Mouse (Mus musculus): ENCODE measurements around the gene Fam83f. TPM values are rescaled to one million over a fixed set of nuclear protein-coding genes. Genes with fewer than 3 reads are reported as not detected.

Gene Fam83f
- polyA plus RNA-seq, 1 experiment = 0.01 TPM

DNA sequence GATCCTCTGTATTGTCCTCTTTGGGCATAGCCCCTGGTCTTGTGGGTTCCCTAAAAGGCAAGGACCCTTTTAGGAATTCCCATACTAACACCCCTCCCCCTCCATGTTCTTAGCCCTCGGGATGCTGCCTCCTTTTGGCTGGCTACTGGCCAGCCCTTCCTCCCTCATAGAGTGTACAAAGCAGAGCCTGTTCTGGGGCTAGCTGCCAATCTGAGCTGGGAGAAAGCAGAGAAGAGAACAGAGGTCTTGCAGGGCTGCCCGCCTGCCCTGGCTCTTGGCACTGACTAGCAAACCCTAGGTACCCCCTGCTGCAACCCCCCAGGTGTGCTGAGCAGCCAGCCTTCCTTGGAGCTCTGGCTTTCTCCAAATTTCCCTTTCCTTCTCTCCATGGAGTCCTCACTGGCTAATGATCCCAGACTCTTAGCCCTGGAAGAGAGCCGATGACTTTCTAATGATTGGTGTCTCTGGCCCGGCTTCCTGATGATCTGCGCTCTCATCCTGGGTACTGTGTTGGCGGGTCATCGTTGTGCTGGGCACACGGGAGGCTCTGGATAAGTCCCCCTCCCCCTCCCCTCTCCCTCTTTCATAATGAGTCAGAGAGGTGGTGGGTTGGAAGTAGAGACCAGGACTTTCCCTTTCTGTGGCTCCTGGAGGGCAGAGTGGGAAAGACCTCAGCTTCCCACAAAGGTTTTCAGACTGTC lies 8.0 kb downstream of the Fam83f start:
- H3K27me3 ChIP-seq (ENCODE audit: control insufficient read depth, insufficient read depth, insufficient read length) = no peaks in the 10 kb centered on the region
- no peaks in the 10 kb centered on the region for H3K36me3 ChIP-seq (ENCODE audit: control insufficient read depth, insufficient read depth)
- no peak overlapping the region for H3ac ChIP-seq (ENCODE audit: control insufficient read depth, insufficient read length, low read depth)
- H3K79me3 ChIP-seq (ENCODE audit: low read depth) = no peaks in the 10 kb centered on the region
- H3K4me3 ChIP-seq (ENCODE audit: insufficient read depth, poor library complexity, severe bottlenecking) = no peak overlapping the region
- no peaks in the 10 kb centered on the region for H3K79me2 ChIP-seq (ENCODE audit: control insufficient read depth, insufficient read depth)
- TF ChIP-seq FOSL1 (IDR thresholded peaks at IDR 0.05; ENCODE audit: insufficient read depth, low read length, poor library complexity, severe bottlenecking) (no peak), CTCF (IDR thresholded peaks at IDR 0.05; ENCODE audit: control insufficient read depth, insufficient read depth, insufficient read length) (no peak), MYOG (IDR thresholded peaks at IDR 0.05; ENCODE audit: control insufficient read depth, extremely low read depth, insufficient read length) (no peak), MAX (IDR thresholded peaks at IDR 0.05) (no peak), USF1 (IDR thresholded peaks at IDR 0.05; ENCODE audit: low read depth) (no peak), CEBPB (IDR thresholded peaks at IDR 0.05; ENCODE audit: low read depth) (no peak), MYOD1 (IDR thresholded peaks at IDR 0.05; ENCODE audit: control insufficient read depth, insufficient read length, low read depth) (no peak)

- H3K4me3 ChIP-seq (ENCODE audit: insufficient read depth, poor library complexity, severe bottlenecking) = no peak overlapping the region
- TF ChIP-seq MYOD1 (IDR thresholded peaks at IDR 0.05; ENCODE audit: control insufficient read depth, insufficient read length, low read depth) (no peak), CTCF (IDR thresholded peaks at IDR 0.05; ENCODE audit: control insufficient read depth, insufficient read depth, insufficient read length) (no peak), FOSL1 (IDR thresholded peaks at IDR 0.05; ENCODE audit: insufficient read depth, low read length, poor library complexity, severe bottlenecking) (no peak), CEBPB (IDR thresholded peaks at IDR 0.05; ENCODE audit: low read depth) (no peak), MAX (IDR thresholded peaks at IDR 0.05) (no peak), MYOG (IDR thresholded peaks at IDR 0.05; ENCODE audit: control insufficient read depth, extremely low read depth, insufficient read length) (no peak)
- H3K27me3 ChIP-seq (ENCODE audit: control insufficient read depth, insufficient read depth, insufficient read length) = peaks cover 7% of the 10 kb centered on the region
- no peaks in the 10 kb centered on the region for H3K79me3 ChIP-seq (ENCODE audit: low read depth)
- no peak overlapping the region for H3ac ChIP-seq (ENCODE audit: control insufficient read depth, insufficient read length, low read depth)
- no peaks in the 10 kb centered on the region for H3K36me3 ChIP-seq (ENCODE audit: control insufficient read depth, insufficient read depth)
- no peaks in the 10 kb centered on the region for H3K79me2 ChIP-seq (ENCODE audit: control insufficient read depth, insufficient read depth)
Measured at GRCm38 (mm10) chr15:80680347-80681030, 8.8 kb downstream of the Fam83f start.

- Histone ChIP-seq H3K27me3 (ENCODE audit: control insufficient read depth, insufficient read depth, insufficient read length) (peaks cover 15% of the 10 kb centered on the region), H3K79me2 (ENCODE audit: control insufficient read depth, insufficient read depth) (no peaks in the 10 kb centered on the region), H3K4me3 (ENCODE audit: insufficient read depth, poor library complexity, severe bottlenecking) (no peak overlapping the region), H3K36me3 (ENCODE audit: control insufficient read depth, insufficient read depth) (no peaks in the 10 kb centered on the region), H3K79me3 (ENCODE audit: low read depth) (no peaks in the 10 kb centered on the region), H3ac (ENCODE audit: control insufficient read depth, insufficient read length, low read depth) (no peak overlapping the region)
- no peak for TF ChIP-seq CEBPB (IDR thresholded peaks at IDR 0.05; ENCODE audit: low read depth)
- TF ChIP-seq MYOD1 (IDR thresholded peaks at IDR 0.05; ENCODE audit: control insufficient read depth, insufficient read length, low read depth) = no peak
- no peak for TF ChIP-seq MYOG (IDR thresholded peaks at IDR 0.05; ENCODE audit: control insufficient read depth, extremely low read depth, insufficient read length)
- no peak for TF ChIP-seq MAX (IDR thresholded peaks at IDR 0.05)
- no peak for TF ChIP-seq USF1 (IDR thresholded peaks at IDR 0.05; ENCODE audit: low read depth)
- no peak for TF ChIP-seq FOSL1 (IDR thresholded peaks at IDR 0.05; ENCODE audit: insufficient read depth, low read length, poor library complexity, severe bottlenecking)
- no peak for TF ChIP-seq CTCF (IDR thresholded peaks at IDR 0.05; ENCODE audit: control insufficient read depth, insufficient read depth, insufficient read length)
Measured at GRCm38 (mm10) chr15:80681466-80681881, 9.8 kb downstream of the Fam83f start.

DNA sequence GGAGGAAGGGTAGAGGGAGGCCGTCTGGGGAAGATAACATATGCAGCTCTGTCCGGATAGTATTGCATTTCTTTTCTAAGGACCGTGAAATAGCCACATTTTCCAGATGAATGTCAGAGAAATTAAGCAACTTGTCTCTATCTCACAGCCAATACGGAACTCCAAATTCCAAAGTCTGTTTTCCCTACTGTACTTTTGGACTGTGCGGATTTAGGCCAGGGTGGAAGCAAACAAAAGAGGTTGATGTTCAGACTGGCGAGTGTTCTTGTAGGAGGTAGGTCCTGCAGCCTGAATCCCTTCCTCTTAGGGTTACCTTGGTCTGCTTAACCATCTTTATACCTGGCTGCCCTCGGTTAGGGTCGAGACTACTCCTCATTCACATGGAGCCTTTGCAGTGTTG lies 10.7 kb downstream of the Fam83f start:
- TF ChIP-seq CEBPB (IDR thresholded peaks at IDR 0.05; ENCODE audit: low read depth) = no peak
- no peak for TF ChIP-seq CTCF (IDR thresholded peaks at IDR 0.05; ENCODE audit: control insufficient read depth, insufficient read depth, insufficient read length)
- no peak for TF ChIP-seq MYOG (IDR thresholded peaks at IDR 0.05; ENCODE audit: control insufficient read depth, extremely low read depth, insufficient read length)
- TF ChIP-seq FOSL1 (IDR thresholded peaks at IDR 0.05; ENCODE audit: insufficient read depth, low read length, poor library complexity, severe bottlenecking) = no peak
- TF ChIP-seq MAX (IDR thresholded peaks at IDR 0.05) = no peak
- no peak for TF ChIP-seq USF1 (IDR thresholded peaks at IDR 0.05; ENCODE audit: low read depth)
- no peak for TF ChIP-seq MYOD1 (IDR thresholded peaks at IDR 0.05; ENCODE audit: control insufficient read depth, insufficient read length, low read depth)

DNA sequence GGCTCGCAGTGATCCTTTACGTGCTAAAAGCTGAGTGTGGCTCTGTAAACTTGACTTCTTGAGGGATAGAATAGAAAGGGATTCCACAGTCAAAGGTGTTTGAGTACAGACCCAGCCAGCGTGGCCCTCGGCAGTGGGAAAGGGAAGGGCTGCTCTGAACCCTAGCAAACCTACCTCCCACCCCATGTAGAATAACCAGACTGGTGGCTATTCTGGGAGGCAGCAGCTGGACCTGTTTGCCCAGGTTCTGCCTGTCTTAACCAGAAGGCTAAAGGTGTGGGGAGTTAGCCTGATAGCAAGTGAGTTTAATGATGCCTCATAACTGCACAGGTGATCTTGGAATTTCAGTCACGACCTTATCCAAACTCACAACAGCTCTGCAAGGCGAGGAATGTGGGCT lies 11.5 kb downstream of the Fam83f start:
- no peak overlapping the region for H3ac ChIP-seq (ENCODE audit: control insufficient read depth, insufficient read length, low read depth)
- H3K27me3 ChIP-seq (ENCODE audit: control insufficient read depth, insufficient read depth, insufficient read length) = peaks cover 27% of the 10 kb centered on the region
- no peaks in the 10 kb centered on the region for H3K79me2 ChIP-seq (ENCODE audit: control insufficient read depth, insufficient read depth)
- no peaks in the 10 kb centered on the region for H3K36me3 ChIP-seq (ENCODE audit: control insufficient read depth, insufficient read depth)
- H3K4me3 ChIP-seq (ENCODE audit: insufficient read depth, poor library complexity, severe bottlenecking) = no peak overlapping the region
- TF ChIP-seq FOSL1 (IDR thresholded peaks at IDR 0.05; ENCODE audit: insufficient read depth, low read length, poor library complexity, severe bottlenecking) (no peak), USF1 (IDR thresholded peaks at IDR 0.05; ENCODE audit: low read depth) (no peak)
- no peaks in the 10 kb centered on the region for H3K79me3 ChIP-seq (ENCODE audit: low read depth)

More for the DNA sequence above, 10.7 kb downstream of the Fam83f start:
- no peaks in the 10 kb centered on the region for H3K79me3 ChIP-seq (ENCODE audit: low read depth)
- no peaks in the 10 kb centered on the region for H3K79me2 ChIP-seq (ENCODE audit: control insufficient read depth, insufficient read depth)
- no peaks in the 10 kb centered on the region for H3K36me3 ChIP-seq (ENCODE audit: control insufficient read depth, insufficient read depth)
- H3K27me3 ChIP-seq (ENCODE audit: control insufficient read depth, insufficient read depth, insufficient read length) = peaks cover 21% of the 10 kb centered on the region
- no peak overlapping the region for H3K4me3 ChIP-seq (ENCODE audit: insufficient read depth, poor library complexity, severe bottlenecking)
- H3ac ChIP-seq (ENCODE audit: control insufficient read depth, insufficient read length, low read depth) = no peak overlapping the region
